Mouse (Mus musculus) thymus, adult 2 months (tissue): ENCODE measurements around the gene Pitpnm2. TPM values are rescaled to one million over a fixed set of nuclear protein-coding genes. Genes with fewer than 3 reads are reported as not detected.

ENCODE experiments used
- DNase-seq: peaks from one replicate; pipeline ENCODE4 v3.0.0; 2021
- H3K27ac ChIP-seq: fragments of 200-500 bp; 2 replicates; pipeline ENCODE4 v1.5.1; 2012; ENCODE audit warnings: low read length, control low read depth; ENCODE audit not compliant: control insufficient read depth, insufficient read depth
- H3K27me3 ChIP-seq: fragments of 200-500 bp; 2 replicates; pipeline ENCODE4 v1.6.1; 2012; ENCODE audit warnings: mild to moderate bottlenecking, low read length, moderate library complexity, mixed read lengths; ENCODE audit not compliant: control insufficient read depth, insufficient read depth
- H3K36me3 ChIP-seq: fragments of 200-500 bp; 2 replicates; pipeline ENCODE4 v1.6.1; 2012; ENCODE audit warnings: mild to moderate bottlenecking, low read length, moderate library complexity; ENCODE audit not compliant: control insufficient read depth, insufficient read depth
- H3K4me1 ChIP-seq: fragments of 200-500 bp; replicated peaks from 2 replicates; pipeline ENCODE4 v1.6.1; 2012; ENCODE audit warnings: low read length; ENCODE audit not compliant: control insufficient read depth, insufficient read depth
- H3K4me3 ChIP-seq: fragments of 200-500 bp; 2 replicates; pipeline ENCODE4 v1.5.1; 2012; ENCODE audit warnings: mild to moderate bottlenecking, low read length, control low read depth, moderate library complexity; ENCODE audit not compliant: control insufficient read depth, insufficient read depth
- CTCF ChIP-seq: fragments of 200-500 bp; IDR thresholded peaks from 2 replicates; pipeline ENCODE4 v1.5.1; 2012; ENCODE audit warnings: mild to moderate bottlenecking, control low read depth, low read length, moderate library complexity, borderline replicate concordance; ENCODE audit not compliant: control insufficient read depth, poor library complexity, insufficient read depth; ENCODE audit errors: extremely low read depth
- POLR2A ChIP-seq: fragments of 200-500 bp; IDR thresholded peaks from 2 replicates; pipeline ENCODE4 v1.6.1; 2012; ENCODE audit warnings: mild to moderate bottlenecking, low read length, control low read depth, moderate library complexity; ENCODE audit not compliant: control insufficient read depth, poor library complexity, insufficient read depth; ENCODE audit errors: extremely low read depth
- WGBS: fragments of 180-500 bp; shearing (Covaris S2); methylation state at CpG from one replicate; pipeline ENCODE4 v1.1.7; 2018; 5-methylcytosine and 5-hydroxymethylcytosine counted together
- polyA plus RNA-seq: library from polyadenylated mRNA; depleted of rRNA; stranded (reverse); fragments of >200 nt; gene quantifications from 2 replicates; pipeline ENCODE4 v1.2.3, GENCODE M21; 2012

Gene Pitpnm2
- polyA plus RNA-seq, 1 experiment: 279 TPM

- DNase-seq: peak; percentile 94
- Histone ChIP-seq H3K27me3 (no peaks in the 10 kb centered on the region), H3K4me1 (peaks cover 25% of the 10 kb centered on the region), H3K27ac (peak within 1 kb of the TSS; percentile 66), H3K4me3 (peak within 1 kb of the TSS; percentile 81), H3K36me3 (no peaks in the 10 kb centered on the region)
- WGBS: under 1% methylated on average over 66 of the region's 66 CpGs
- TF ChIP-seq POLR2A (peak; percentile 44), CTCF (peak; percentile 68; the same call in 1 of the 2 replicates)
Observed at GRCm38 (mm10) chr5:124111742-124112497, 137.6 kb downstream of the Pitpnm2 start, which contains the start of gene Ogfod2. Ogfod2 (plus strand) TSS chr5:124112297.

GRCm38 (mm10) chr5:124111077-124111741, 138.4 kb downstream of the Pitpnm2 start:
- Histone ChIP-seq H3K4me3 (peak overlapping the region; percentile 65), H3K36me3 (no peaks in the 10 kb centered on the region), H3K4me1 (peaks cover 19% of the 10 kb centered on the region), H3K27ac (peak overlapping the region; percentile 25; the same call in 1 of the 2 replicates), H3K27me3 (no peaks in the 10 kb centered on the region)
- peak; percentile 58 for DNase-seq
- 15% methylated on average over 17 of the region's 17 CpGs for WGBS
- TF ChIP-seq CTCF: peak; percentile 94; the same call in 1 of the 2 replicates
- TF ChIP-seq POLR2A: no peak

GRCm38 (mm10) chr5:124103552-124103951, 146.0 kb downstream of the Pitpnm2 start:
- TF ChIP-seq POLR2A (no peak), CTCF (no peak)

GRCm38 (mm10) chr5:124103020-124103419, 146.5 kb downstream of the Pitpnm2 start:
- DNase-seq: no peak
- Histone ChIP-seq H3K4me3 (no peak overlapping the region), H3K4me1 (no peaks in the 10 kb centered on the region), H3K36me3 (no peaks in the 10 kb centered on the region), H3K27ac (no peak overlapping the region), H3K27me3 (no peaks in the 10 kb centered on the region)
- TF ChIP-seq POLR2A (no peak), CTCF (no peak)
- whole genome bisulfite sequencing: 91% methylated on average over 3 of the region's 3 CpGs

More at GRCm38 (mm10) chr5:124103552-124103951, 146.0 kb downstream of the Pitpnm2 start:
- H3K27ac ChIP-seq: no peak overlapping the region
- WGBS: 97% methylated on average over 9 of the region's 9 CpGs
- H3K4me3 ChIP-seq: no peak overlapping the region
- no peaks in the 10 kb centered on the region for H3K4me1 ChIP-seq
- H3K27me3 ChIP-seq: no peaks in the 10 kb centered on the region
- DNase-seq: no peak
- no peaks in the 10 kb centered on the region for H3K36me3 ChIP-seq

- Histone ChIP-seq H3K36me3 (no peaks in the 10 kb centered on the region), H3K4me1 (no peaks in the 10 kb centered on the region), H3K27me3 (no peaks in the 10 kb centered on the region), H3K4me3 (no peak overlapping the region), H3K27ac (no peak overlapping the region)
- 93% methylated on average over 6 of the region's 6 CpGs for WGBS
- TF ChIP-seq CTCF: no peak
- TF ChIP-seq POLR2A: no peak
- no peak for DNase-seq
Observed at GRCm38 (mm10) chr5:124102326-124102725, 147.2 kb downstream of the Pitpnm2 start.

DNA sequence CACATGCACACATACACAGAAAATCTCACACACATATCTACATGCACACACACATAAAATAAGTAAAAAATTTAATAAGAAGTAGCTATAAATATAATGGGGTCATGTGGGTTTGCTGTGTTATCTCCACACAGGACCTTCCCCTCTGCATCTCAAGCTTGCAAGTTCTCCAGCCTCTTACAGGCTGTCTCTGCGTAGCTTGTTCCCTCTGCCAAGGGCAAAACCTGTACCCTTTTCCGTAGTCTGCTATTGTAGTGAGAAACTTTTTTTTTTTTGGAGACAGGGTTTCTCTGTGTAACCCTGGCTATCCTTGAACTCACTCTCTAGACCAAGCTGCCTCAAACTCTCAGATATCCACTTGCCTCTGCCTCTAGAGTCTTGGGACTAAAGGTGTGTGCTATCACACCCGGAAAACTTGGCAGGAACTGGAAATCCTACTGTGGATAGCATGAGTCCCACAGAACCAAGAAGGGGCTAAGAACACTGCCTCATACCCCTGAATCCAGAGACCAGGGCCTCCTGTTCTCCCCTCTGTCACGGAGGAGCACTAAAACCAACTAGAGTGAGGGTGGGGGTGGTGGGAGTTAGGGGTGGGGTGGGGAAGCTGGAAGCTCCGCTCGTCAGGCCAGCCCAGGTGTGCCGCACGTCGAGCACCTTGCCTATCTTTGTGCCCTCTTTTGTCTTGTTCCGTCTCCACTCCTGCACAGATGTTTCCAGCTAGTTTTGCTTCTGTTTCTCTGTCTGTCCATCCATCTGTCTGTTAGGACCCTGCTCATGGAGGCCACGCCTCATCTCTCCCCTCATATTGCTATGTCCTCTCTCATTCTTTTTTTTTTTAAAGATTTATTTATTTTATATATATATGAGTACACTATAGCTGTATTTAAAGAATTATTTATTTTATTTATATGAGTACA, 149.2 kb downstream of the Pitpnm2 start:
- Histone ChIP-seq H3K27ac (no peak overlapping the region), H3K36me3 (no peaks in the 10 kb centered on the region), H3K4me1 (peaks cover 5% of the 10 kb centered on the region), H3K27me3 (no peaks in the 10 kb centered on the region), H3K4me3 (no peak overlapping the region)
- no peak for DNase-seq
- TF ChIP-seq CTCF: no peak
- TF ChIP-seq POLR2A: no peak
- WGBS: 97% methylated on average over 11 of the region's 11 CpGs
